Mouse (Mus musculus): ENCODE measurements around the gene E2f7.
A peak's percentile ranks its signal among the peaks of the same experiment; 100 is the strongest.

Gene E2f7

GRCm38 (mm10) chr10:110781772-110782171 is 36.5 kb downstream of the E2f7 start:
- no peak for DNase-seq (ENCODE audit: low spot score)

GRCm38 (mm10) chr10:110782655-110783054 is 37.4 kb downstream of the E2f7 start:
- no peak for DNase-seq (ENCODE audit: low spot score)

DNA sequence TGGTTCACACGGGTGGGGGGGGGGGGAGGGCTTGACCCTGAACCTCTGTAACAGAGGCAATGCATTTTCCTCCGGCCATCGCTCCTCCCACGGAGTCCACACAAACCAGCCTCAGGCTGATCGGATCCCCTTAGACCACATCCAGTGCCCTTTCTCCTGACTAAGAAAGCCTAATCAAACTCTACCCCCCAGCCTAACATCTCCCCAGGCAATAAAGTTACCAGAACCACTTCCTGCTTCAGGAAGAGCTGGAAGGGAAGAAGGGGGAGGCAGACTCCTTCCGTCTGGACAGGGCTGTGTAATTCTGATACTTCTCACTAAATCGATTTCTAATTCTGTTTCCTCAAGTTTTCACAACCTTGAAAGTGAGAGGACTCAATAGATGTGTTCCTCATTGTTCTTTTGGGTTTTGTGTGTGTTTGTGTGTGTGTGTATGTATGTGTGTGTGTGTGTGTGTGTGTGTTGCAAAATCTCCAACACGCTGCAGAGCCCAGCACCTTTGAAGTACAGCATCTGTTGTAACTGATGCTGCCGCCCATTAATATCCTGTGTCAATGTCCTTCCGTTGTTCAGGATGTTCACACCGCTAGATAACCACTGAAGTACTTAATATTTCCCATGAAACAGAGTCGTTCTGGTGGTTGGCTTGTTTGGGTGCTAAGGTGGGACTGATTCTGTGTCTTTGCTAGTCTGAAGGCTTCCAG is 43.0 kb downstream of the E2f7 start:
- no peak for DNase-seq (ENCODE audit: low spot score)

DNA sequence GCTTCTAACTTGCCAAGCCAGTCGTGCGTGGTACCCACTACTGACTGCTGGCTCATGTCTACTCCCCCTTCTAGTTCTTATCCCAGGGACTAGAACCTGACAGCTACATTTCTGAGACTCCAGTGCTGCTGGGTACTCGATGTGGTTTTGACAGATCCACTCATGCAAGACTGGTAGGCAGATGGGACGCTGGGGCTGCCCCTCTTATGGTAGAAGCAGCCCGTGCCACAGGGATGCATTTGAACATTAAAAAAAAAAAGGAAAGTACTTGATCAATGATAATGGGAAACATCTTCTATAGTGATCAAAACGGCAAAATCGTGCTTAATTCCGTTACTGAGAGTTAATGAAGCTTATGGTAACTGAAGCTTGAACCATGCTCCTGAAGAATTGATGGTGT is 44.4 kb downstream of the E2f7 start:
- DNase-seq (ENCODE audit: low spot score), result no peak

GRCm38 (mm10) chr10:110793150-110793787 is 48.0 kb downstream of the E2f7 start:
- DNase-seq (ENCODE audit: low spot score), result no peak

DNA sequence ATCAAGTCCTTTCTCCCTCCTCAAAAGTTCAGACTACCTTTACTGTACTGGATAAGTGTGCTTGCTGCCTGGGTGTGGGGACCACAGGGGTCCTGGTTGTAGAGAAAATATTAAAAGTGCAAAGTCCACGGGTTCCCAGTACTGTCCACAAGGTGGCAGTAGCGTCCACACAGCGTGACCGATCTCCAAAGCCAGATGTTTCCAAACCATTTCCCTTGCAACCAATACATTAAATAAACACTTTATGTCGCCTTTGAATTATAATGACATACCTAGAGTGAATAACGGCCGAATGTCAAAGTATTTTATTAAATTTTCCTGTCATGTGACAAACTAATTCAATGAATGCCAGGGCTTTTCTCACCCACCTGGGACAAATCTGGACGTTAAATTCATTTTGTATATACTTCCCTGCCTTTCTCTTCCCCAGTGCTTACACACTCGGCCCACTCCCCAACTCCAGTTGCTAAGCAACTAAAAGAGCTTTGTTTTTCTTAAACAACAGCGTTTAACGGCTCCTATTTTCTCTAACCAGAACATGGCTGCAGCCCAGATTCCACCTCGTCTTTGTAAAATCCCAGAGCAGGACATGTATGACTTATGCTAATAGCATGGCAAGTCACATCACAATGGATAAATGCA is 49.4 kb downstream of the E2f7 start:
- peak; percentile 26 for DNase-seq (ENCODE audit: low spot score)

- no peak for DNase-seq (ENCODE audit: low spot score)
These were observed 50.1 kb downstream of the E2f7 start for GRCm38 (mm10) chr10:110795206-110795796.

DNA sequence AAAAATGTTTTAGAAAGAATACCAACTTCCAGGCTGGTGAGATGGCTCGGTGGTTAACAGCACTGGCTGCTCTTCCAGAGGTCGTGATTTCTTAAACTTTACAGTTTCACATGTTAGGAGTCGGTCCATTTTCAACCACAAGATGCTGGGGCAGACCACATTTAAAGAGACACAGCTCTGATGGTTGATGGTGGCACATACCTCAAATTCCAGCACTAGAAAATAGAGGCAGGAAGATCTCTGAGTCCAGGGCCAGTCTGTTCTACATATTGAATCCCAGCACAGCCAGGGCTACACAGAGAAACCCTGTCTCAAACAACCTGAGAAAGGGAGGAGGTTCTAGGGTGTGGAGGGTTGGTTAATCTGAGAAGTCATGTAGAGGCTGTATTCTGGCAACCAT is 56.1 kb downstream of the E2f7 start:
- no peak for DNase-seq (ENCODE audit: low spot score)

DNA sequence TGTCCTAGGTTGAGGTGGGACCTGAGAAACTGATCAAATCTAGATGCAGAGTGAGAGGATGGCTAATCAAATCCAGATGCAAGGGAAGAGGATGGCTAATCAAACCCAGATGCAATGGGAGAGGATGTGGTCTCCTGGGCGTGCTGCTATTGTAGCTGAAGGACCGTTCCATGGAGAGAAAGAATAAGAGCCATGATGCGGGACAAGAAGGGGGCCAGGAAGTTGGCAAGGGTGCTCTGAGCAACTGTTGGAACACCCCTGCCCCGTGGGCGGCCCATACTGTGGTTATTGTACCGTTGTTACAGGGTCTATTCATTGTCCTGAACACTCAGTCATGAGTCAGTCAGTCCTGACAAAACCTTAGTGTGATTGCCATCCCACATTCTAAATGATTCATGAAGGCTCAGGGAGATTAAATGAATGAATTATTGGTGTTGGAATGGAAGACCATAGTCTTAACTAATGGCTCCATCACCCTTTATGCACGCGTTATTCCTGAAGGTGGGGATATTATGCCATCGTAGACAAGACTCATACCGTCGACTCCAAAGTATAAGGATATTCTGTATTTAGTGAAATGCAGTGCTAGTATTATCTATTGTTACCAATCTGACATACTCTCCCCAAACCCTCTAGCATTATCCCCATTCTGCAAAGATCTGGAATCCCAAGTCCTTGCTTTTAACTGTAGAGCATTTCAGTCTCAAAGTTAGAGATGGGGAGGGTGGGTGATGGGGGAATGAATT is 59.2 kb downstream of the E2f7 start:
- no peak for DNase-seq (ENCODE audit: low spot score)

DNA sequence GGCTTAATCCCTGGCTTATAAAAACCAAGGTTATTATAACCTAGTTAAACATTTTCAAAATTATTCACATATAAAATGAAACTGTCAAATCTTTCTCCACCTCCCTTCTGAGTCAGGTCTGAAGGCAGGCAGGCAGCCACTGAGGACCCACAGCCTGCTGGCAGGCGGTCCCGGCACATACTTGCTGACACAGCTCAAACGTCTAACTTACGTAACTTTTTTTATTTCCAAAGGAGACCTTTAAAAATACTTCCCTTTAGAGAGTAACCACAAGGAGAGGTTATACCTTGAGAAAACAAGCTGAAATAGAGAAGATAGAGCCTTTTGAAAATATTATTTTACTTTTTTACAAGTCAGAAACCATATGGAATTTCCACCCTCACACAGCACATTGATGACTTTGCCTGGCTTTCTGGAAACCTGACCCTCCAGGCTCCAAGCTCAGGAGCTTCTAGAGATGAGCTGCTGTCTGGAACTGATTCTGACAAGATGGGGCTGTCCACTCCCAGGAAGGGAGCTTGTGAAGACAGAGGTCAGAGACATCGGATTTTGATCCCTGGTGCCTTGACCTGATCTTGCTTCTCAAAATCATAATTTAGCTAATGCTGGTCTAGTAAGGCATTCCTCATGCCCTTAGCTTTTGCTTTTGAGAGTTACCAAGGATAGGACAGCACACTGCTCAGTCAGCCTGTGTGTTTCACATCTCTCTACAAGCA is 59.9 kb downstream of the E2f7 start:
- DNase-seq (ENCODE audit: low spot score), result peak; percentile 31

DNA sequence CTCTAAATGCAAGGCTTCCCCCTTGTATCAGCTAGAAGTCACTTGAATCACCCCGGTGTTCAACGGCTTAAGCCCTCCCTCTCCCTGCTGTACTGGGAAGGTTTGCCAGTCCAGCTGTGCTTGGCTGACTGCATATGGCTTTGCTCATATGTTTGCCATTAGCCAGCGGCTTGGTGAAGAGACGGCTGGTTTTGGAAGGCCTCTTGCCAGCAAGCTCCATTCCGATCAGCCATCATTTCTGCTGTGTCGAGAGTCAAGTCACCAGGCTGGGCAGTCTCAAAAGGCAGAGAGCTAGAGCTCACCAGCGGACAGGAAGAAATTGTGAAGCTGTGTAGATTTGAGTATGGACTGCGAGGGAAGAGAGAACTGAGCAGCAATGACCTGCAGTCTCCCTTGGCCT is 61.2 kb downstream of the E2f7 start:
- DNase-seq (ENCODE audit: low spot score), result no peak

- no peak for DNase-seq (ENCODE audit: low spot score)
These were observed 65.3 kb downstream of the E2f7 start for GRCm38 (mm10) chr10:110810528-110810927.

- no peak for DNase-seq (ENCODE audit: low spot score)
These were observed 66.1 kb downstream of the E2f7 start for GRCm38 (mm10) chr10:110811209-110811861.

DNA sequence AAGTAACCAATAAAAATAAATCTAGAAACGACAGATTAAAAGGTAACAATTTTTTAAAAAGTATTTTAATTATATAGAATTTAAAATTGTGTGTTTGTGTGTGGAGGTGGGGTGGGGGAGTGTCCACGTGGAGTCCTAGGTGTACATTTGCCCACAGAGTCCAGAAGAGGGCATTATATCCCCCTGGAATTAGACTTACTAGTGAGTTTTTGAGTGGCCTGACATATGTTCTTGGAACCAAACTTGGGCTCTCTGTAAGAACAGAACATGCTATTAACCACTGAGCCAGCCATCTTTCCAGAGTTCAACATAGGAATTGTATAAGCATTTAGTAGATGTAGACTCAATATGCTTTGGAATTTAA is 66.6 kb downstream of the E2f7 start:
- no peak for DNase-seq (ENCODE audit: low spot score)

- DNase-seq (ENCODE audit: low spot score), result no peak
These were observed 75.9 kb downstream of the E2f7 start for GRCm38 (mm10) chr10:110821139-110821538.

DNA sequence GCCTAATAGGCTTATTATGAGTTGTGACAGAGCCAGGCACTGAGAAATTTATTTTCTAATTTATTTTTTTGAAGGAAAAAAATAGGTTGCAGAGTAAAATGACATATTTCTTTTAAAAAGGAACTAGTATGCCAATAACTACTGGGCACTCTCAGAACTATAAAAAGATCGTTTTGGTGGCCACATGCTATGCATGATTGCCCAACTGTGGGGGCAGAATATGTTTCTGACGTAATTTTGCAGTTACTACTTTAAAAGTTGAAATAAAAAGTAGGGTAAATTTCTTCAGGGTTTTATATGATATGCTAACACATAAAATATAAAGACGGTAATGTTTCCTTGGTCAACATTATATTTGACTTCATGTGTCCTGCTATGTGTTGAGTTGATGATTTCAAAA is 76.5 kb downstream of the E2f7 start:
- DNase-seq (ENCODE audit: low spot score), result no peak

DNA sequence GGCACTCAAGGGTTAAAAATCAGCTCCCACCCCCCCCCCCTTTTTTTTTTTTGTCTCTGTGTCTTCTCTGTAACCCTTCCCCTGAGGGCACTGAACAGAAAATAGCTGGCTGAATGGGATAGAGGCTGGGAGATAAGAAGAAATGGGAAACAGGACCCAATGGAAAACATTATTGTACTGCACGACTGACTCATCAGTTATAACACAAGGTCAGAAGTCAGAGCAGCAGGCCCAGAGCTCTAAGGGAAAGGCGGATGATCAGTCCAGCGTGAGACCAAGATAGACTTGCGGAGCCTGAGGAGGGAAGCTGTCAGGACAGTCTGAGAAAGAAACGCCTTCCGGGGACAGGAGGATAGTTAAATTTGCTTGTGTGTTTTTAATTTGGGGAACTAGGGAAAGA is 87.1 kb downstream of the E2f7 start:
- no peak for DNase-seq (ENCODE audit: low spot score)

DNA sequence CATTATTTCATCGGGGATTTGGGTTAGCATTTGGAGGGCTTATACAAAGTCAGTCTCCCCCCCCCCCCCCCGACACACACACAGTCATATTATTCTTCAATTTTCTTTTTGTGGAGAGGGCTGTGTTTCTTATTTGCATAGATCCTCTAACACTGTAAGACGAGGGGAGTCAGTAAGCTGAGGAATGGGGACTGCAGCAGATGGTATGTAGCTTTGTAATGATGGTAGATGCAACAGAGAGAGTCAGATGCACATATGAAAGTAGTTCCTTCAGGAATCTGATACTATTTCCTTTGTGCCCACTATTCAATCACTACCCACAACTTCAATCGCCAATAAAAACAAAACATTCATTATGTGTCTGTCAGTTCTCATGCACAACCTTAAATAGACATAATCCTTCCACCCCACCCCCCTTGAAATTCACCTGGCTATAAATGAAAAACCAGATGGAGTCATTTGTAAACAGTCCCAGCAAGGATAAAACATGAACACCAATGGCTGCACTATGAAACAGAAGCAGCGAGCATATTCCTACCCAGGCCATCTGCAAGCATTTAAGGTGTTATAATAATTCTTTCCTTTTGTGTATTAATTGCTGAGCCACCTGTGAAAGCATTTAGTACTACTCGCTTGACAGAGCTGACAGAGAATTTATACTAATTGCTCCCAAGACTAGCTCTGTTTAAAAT is 90.0 kb downstream of the E2f7 start:
- DNase-seq (ENCODE audit: low spot score), result no peak
